Mouse (Mus musculus) kidney, embryonic 16.5 days (tissue): Measurements from ENCODE around the gene A3galt2. TPM values are rescaled to one million over a fixed set of nuclear protein-coding genes. Genes with fewer than 3 reads are reported as not detected.

ENCODE experiments used
- ATAC-seq: fragments of 200-750 bp; cut with Nextera tagmentation; 2 replicates; pipeline ENCODE4 v1.8.0; 2017; ENCODE audit warnings: moderate TSS enrichment; ENCODE audit not compliant: low FRiP score, low TSS enrichment
- H3K27ac ChIP-seq: fragments of 300-500 bp; sonication (generic); 2 replicates; pipeline ENCODE4 v1.5.1; 2014; ENCODE audit warnings: low read length
- H3K27me3 ChIP-seq: fragments of 300-500 bp; sonication (generic); 2 replicates; pipeline ENCODE4 v1.6.1; 2014; ENCODE audit warnings: low read length, control low read depth, mixed read lengths; ENCODE audit not compliant: insufficient read depth
- H3K36me3 ChIP-seq: fragments of 300-500 bp; sonication (generic); 2 replicates; pipeline ENCODE4 v1.6.1; 2014; ENCODE audit warnings: low read length, control low read depth, mixed read lengths; ENCODE audit not compliant: insufficient read depth
- H3K4me1 ChIP-seq: fragments of 300-500 bp; sonication (generic); 2 replicates; pipeline ENCODE4 v1.6.1; 2014; ENCODE audit warnings: low read length, control low read depth, mixed read lengths; ENCODE audit not compliant: insufficient read depth
- H3K4me2 ChIP-seq: fragments of 300-500 bp; sonication (generic); replicated peaks from 2 replicates; pipeline ENCODE4 v1.6.1; 2014; ENCODE audit warnings: low read depth, low read length
- H3K4me3 ChIP-seq: fragments of 300-500 bp; sonication (generic); 2 replicates; pipeline ENCODE4 v1.5.1; 2014; ENCODE audit warnings: mild to moderate bottlenecking, low read length
- H3K9ac ChIP-seq: fragments of 300-500 bp; sonication (generic); replicated peaks from 2 replicates; pipeline ENCODE4 v1.6.1; 2014; ENCODE audit warnings: low read length
- H3K9me3 ChIP-seq: fragments of 300-500 bp; sonication (generic); 2 replicates; pipeline ENCODE4 v1.6.1; 2016; ENCODE audit warnings: low read length, control low read depth
- WGBS: fragments of 180-500 bp; shearing (Covaris S2); extraction: QIAGEN DNeasy Blood & Tissue Kit; methylation state at CpG from one replicate; pipeline ENCODE4 v1.1.7; 2014; 5-methylcytosine and 5-hydroxymethylcytosine counted together
- polyA plus RNA-seq: library from polyadenylated mRNA; unstranded; fragments of >200 nt; fragmentation: Nextera tagmentation; extraction: Ambion mirVana; gene quantifications from 2 replicates; pipeline ENCODE4 v1.2.1, GENCODE M21; 2015

Gene A3galt2
- polyA plus RNA-seq, 1 experiment from 2014 or later, result 0.24 TPM

DNA sequence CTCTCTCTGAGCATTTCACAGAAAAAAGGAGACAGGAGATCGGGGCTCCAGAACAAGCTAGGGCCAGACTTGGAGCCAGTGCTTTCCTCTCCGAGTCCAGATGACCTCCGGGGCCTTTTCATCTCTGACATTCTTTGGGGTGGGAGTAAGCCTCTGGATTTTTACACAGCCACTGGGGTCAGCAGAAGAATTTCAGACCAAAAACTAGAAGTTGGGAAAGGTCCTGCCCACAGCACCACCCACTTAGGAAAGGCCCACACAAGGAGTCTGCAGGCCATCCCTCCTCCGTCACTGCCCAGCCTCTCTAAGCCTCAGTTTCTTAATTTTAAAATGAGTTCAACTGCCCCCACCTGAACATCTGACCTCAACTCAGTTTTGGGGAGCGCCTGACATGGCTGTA lies 48.4 kb downstream of the A3galt2 start:
- Histone ChIP-seq H3K9me3 (no peaks in the 10 kb centered on the region), H3K4me2 (peak overlapping the region; percentile 93), H3K4me3 (peak overlapping the region; percentile 89), H3K27me3 (no peaks in the 10 kb centered on the region), H3K27ac (peak overlapping the region; percentile 98), H3K36me3 (peaks cover 4% of the 10 kb centered on the region; the same call in 1 of the 2 replicates), H3K4me1 (peaks cover 57% of the 10 kb centered on the region), H3K9ac (peak overlapping the region; percentile 99)
- WGBS, result 50% methylated on average over 5 of the region's 5 CpGs
- ATAC-seq, result no peak

DNA sequence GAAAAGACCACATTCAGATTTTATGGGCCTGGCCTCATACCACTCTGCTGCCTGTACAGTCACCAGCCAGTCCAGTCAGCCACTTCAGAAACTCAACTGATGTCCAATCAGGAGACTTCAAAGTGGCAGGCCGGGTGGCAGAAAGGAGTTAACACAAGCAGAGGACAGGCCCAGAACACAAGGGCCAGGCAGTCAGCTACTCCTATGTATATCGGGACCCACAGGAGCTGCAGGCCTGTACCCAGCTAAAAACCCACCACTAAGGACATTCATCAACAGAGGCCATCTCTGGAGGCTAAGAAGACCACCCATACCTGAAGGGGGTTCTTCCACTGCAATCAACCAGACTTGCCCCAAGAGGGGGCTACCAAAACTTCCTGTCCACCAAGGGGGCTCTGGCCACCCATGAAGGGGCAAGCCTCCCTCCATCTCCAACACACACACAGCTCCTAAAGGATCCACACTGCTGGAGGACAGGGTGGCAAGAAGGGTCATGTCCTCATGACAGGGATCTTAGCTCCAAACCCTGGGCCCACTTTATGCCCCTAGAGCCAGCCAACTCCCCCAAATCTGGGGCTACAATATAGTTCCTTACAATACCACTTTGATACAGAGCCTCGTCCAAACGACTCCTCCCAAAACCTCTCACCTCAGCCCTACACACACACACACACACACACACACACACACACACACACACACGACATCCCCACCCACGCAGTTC lies 49.4 kb downstream of the A3galt2 start:
- H3K27me3 ChIP-seq, result no peaks in the 10 kb centered on the region
- peak overlapping the region; percentile 93 for H3K4me2 ChIP-seq
- H3K27ac ChIP-seq, result peak overlapping the region; percentile 98
- H3K9ac ChIP-seq, result peak overlapping the region; percentile 99
- WGBS, result 3% methylated on average over 6 of the region's 6 CpGs
- peaks cover 4% of the 10 kb centered on the region; the same call in 1 of the 2 replicates for H3K36me3 ChIP-seq
- H3K4me3 ChIP-seq, result peak overlapping the region; percentile 89
- H3K4me1 ChIP-seq, result peaks cover 48% of the 10 kb centered on the region
- no peak for ATAC-seq
- no peaks in the 10 kb centered on the region for H3K9me3 ChIP-seq

DNA sequence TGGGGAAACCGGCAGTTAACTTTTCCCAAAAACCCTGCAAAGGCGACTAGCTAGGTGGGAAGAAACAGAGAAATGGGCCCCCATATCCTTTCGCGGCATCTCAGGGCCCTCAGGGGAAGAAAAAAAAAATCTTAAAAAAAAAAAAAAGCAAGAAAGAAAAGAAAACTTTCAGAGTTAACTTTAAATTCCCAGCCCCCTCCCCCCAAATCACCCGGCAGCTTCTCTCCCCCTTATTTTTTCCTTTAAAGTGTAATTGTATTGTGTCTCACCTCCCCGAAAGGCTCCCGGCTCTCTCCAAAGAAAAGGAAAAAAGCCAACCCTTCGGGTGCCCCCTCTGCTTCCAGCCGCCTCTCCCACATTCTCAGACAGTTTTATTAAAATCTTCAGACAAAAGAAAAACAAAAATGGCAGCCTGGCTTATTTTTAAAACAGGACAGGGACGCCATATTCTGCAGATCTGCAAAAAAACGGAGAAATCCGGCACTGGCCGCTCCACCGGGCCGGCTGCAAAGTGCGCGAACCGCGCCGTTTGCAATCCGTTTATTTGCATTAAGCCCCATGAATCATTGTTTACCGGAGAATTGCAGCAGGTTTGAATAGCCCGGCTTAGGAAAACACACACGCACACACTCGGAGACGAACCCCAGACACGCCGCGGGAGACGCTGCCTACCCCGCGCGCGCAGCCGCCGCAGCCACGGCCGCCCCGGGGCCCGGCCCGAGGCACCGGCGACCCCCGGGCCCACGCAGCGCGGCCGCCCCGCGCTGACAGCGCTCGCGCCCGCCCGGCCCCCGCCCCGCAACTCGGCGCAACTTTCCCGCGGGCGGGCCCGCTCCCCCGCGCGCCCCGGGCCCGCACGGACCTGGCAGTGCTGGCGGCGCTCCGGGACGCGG lies 50.2 kb downstream of the A3galt2 start:
- H3K36me3 ChIP-seq, result peaks cover 4% of the 10 kb centered on the region; the same call in 1 of the 2 replicates
- H3K9me3 ChIP-seq, result no peaks in the 10 kb centered on the region
- no peaks in the 10 kb centered on the region for H3K27me3 ChIP-seq
- peaks cover 41% of the 10 kb centered on the region for H3K4me1 ChIP-seq
- peak overlapping the region; percentile 89 for H3K4me3 ChIP-seq
- under 1% methylated on average over 56 of the region's 74 CpGs for WGBS
- no peak for ATAC-seq
- H3K27ac ChIP-seq, result peak overlapping the region; percentile 98
- H3K4me2 ChIP-seq, result peak overlapping the region; percentile 93
- peak overlapping the region; percentile 99 for H3K9ac ChIP-seq

DNA sequence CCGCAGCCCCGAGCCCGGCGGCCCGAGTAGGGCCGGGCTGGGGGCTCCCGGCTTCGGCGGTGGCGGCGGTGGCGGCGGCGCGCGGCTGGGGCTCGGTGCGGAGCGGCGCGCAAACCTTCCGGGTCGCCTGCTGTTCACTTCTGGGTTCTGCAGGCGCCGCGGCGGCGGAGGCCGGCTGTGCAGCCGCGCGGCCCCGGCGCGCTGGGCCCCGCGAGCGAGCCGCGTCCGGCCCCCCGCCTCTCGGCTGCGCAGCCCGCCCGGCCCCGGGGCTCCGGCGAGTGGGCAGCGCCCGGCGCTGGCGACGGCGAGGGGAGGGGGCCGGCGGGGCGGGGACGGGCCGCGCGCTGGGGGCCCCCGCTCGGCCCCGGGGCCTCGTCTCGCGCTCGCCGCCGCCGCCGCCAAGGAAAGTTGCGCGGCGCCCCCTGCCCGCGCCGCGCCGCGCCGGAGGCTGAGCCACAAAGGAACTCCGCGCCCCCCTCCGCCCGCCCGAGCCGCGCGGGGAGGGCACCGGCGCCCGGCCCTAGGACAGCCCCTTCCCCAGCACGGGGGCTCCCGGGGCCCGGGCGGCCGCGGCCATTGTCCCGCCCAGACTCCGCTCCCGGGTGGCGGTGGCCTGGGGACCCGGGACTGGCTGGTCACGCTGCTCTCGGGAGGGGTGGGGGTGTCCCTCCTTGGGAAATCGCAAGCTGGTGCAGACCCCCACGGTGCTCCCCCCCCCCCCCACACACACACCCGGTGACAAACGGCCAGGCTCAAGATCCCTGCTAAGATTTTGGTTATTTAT lies 51.1 kb downstream of the A3galt2 start, which contains the start of gene Zfp362:
Zfp362 (minus strand) TSS at position 3 of the 784 bp plus-strand sequence.
- Histone ChIP-seq H3K36me3 (no peaks in the 10 kb centered on the region; the same call in 1 of the 2 replicates), H3K9ac (peak within 1 kb of the TSS; percentile 99), H3K27ac (peak within 1 kb of the TSS; percentile 98), H3K27me3 (no peaks in the 10 kb centered on the region), H3K4me2 (peak within 1 kb of the TSS; percentile 93), H3K9me3 (no peaks in the 10 kb centered on the region), H3K4me1 (peaks cover 41% of the 10 kb centered on the region), H3K4me3 (peak within 1 kb of the TSS; percentile 89)
- ATAC-seq, result peak; percentile 52
- under 1% methylated on average over 48 of the region's 111 CpGs for WGBS

GRCm38 (mm10) chr4:128806827-128807179 lies 51.6 kb downstream of the A3galt2 start:
- ATAC-seq, result peak; percentile 65

GRCm38 (mm10) chr4:128811382-128812056 lies 56.4 kb downstream of the A3galt2 start:
- ATAC-seq, result peak; percentile 88
- no peaks in the 10 kb centered on the region for H3K9me3 ChIP-seq
- 12% methylated on average over 16 of the region's 16 CpGs for WGBS
- H3K4me1 ChIP-seq, result peaks cover 25% of the 10 kb centered on the region
- H3K36me3 ChIP-seq, result no peaks in the 10 kb centered on the region
- H3K9ac ChIP-seq, result peak overlapping the region; percentile 68
- peak overlapping the region; percentile 66 for H3K4me2 ChIP-seq
- peak overlapping the region; percentile 50 for H3K4me3 ChIP-seq
- no peak overlapping the region for H3K27ac ChIP-seq
- H3K27me3 ChIP-seq, result no peaks in the 10 kb centered on the region

More at GRCm38 (mm10) chr4:128806827-128807179, 51.6 kb downstream of the A3galt2 start:
- peak overlapping the region; percentile 99 for H3K9ac ChIP-seq
- WGBS, result 0% methylated on average over 15 of the region's 15 CpGs
- H3K27me3 ChIP-seq, result no peaks in the 10 kb centered on the region
- peak overlapping the region; percentile 98 for H3K27ac ChIP-seq
- H3K4me1 ChIP-seq, result peaks cover 40% of the 10 kb centered on the region
- H3K9me3 ChIP-seq, result no peaks in the 10 kb centered on the region
- H3K4me2 ChIP-seq, result peak overlapping the region; percentile 93
- H3K36me3 ChIP-seq, result no peaks in the 10 kb centered on the region
- peak overlapping the region; percentile 89 for H3K4me3 ChIP-seq

DNA sequence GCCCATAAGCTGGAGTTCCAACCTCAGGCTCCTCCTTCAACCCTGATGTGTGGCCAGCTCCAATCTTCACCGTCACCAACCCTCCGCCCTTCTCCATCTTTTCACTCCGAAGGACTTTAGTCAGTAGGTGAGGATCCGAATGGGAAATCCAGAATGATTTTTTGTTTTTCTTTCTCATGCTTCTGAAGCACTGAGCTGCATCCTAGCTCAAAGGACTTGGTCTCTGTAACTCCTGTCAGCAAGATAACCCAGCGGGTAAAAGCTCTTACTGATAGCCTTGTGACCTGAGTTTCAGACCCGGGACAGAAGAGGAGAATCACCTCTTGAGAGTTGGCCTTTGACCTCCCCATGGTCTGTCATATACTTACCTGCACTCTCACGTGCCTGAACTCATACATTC lies 61.8 kb downstream of the A3galt2 start:
- no peak overlapping the region for H3K4me2 ChIP-seq
- ATAC-seq, result no peak
- no peak overlapping the region for H3K4me3 ChIP-seq
- H3K9ac ChIP-seq, result no peak overlapping the region
- 50% methylated on average over 7 of the region's 7 CpGs for WGBS
- H3K36me3 ChIP-seq, result no peaks in the 10 kb centered on the region
- no peaks in the 10 kb centered on the region for H3K27me3 ChIP-seq
- no peaks in the 10 kb centered on the region for H3K9me3 ChIP-seq
- peaks cover 23% of the 10 kb centered on the region for H3K4me1 ChIP-seq
- no peak overlapping the region; the same call in 1 of the 2 replicates for H3K27ac ChIP-seq
